Mouse (Mus musculus): ENCODE measurements around the gene Ccdc183. TPM values are rescaled to one million over a fixed set of nuclear protein-coding genes. Genes with fewer than 3 reads are reported as not detected.

The Ccdc183 gene
- polyA plus RNA-seq (2012; rRNA removed) = not detected in 2 replicates

GRCm38 (mm10) chr2:25617578-25617977 lies at the start of gene Ccdc183:
Gene Ccdc183, minus strand, starts transcription at chr2:25617678.

GRCm38 (mm10) chr2:25657652-25658051 lies 40.2 kb upstream of the Ccdc183 start, which contains the start of gene Lcn5:
Gene Lcn5, plus strand, starts transcription at chr2:25657952.

GRCm38 (mm10) chr2:25652902-25653301 lies 35.4 kb upstream of the Ccdc183 start, which contains the start of gene Lcn8:
Gene Lcn8, plus strand, starts transcription at chr2:25653120.

DNA sequence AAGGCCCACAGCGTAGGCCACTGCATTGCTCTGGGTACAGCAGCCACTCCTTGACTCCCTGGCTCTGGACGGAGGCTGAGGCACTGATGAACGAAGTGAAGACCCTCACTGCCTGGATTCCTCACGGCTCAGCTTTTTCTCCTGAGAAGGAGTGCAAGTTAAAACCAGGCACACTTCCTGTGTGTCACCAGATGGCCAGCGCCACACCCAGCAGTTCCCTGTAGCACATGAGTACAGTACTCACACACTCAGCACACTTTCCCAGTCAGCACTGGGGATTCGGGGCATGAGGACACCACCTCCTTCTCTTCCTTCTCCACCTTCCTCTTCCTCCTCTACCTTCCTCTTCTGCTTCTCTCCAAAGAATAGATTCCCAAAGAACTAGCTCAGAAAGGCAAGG lies 10.3 kb upstream of the Ccdc183 start, which contains the start of gene Fcna:
TSS of gene Fcna (minus strand) at position 220 of the 400 bp plus-strand sequence.

GRCm38 (mm10) chr2:25621229-25622200 lies 4.0 kb upstream of the Ccdc183 start, which contains the start of gene Tmem141:
Gene Tmem141, minus strand, starts transcription at chr2:25622005.

DNA sequence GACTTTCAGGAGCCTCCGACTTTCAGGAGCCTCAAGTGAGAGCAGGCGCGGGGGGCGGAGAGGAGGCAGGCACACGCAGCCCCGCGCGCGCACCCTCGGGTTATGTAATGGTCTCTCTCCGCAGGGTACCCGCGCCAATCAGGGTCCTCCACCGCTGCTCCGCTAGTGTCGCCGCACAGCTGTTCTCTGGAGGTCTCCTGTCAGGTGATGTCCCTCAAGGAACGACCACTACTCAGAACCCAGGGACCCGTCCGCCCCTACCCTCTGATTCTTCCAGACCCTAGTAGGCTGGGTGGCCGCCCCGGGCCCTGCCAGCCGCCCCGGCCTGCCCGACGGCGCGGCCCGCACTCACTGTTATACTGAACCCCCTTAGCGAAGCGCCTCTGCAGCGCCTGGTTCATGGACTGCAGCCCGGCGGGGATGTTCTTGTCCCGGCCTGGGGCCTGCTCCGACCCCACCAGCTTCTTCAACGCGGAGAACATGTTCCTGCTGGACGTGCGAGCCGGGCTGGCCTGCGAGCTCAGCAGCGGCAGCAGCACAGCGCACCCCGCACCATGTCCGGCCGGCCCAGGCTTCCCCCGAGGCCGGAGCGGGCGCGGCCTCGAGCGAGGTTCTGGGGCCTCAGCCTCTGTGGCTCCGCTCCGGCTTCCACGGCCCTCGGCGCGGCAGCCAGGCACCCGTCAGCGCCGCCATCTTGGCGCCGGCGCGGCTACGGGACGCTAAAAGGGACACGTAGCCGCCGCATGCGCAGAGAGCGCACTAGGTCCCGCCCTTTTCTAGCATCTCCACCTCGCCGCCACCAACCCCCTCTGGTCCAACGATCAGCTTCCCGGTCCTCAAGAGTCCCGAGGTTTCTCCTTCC lies 9.5 kb downstream of the Ccdc183 start, which contains the start of gene Rabl6:
TSS of gene Rabl6 (minus strand) at position 761 of the 862 bp plus-strand sequence.

GRCm38 (mm10) chr2:25581294-25581864 lies 36.1 kb downstream of the Ccdc183 start, which contains the start of gene Ajm1:
Gene Ajm1, minus strand, starts transcription at chr2:25581757.

GRCm38 (mm10) chr2:25574579-25575431 lies 42.7 kb downstream of the Ccdc183 start, which contains the start of the genes Mamdc4 and Phpt1:
Gene Mamdc4, minus strand, starts transcription at chr2:25574845.
Gene Phpt1, minus strand, starts transcription at chr2:25575224.

Other genes with a start within 250 kb of the Ccdc183 start
- gene Sapcd2, start 245.4 kb downstream of the Ccdc183 start, polyA plus RNA-seq (2012; rRNA removed) = 64.9 and 72.9 TPM in 2 replicates
- gene Entpd2, start 221.8 kb downstream of the Ccdc183 start, polyA plus RNA-seq (2012; rRNA removed) = 0.11 and 0.17 TPM in 2 replicates
- 146 and 170 TPM in 2 replicates for gene Npdc1, start 218.3 kb downstream of the Ccdc183 start, polyA plus RNA-seq (2012; rRNA removed)
- 0.06 and 0.31 TPM in 2 replicates for gene Fut7, start 194.4 kb downstream of the Ccdc183 start, polyA plus RNA-seq (2012; rRNA removed)
- gene Abca2, start 189.0 kb downstream of the Ccdc183 start, polyA plus RNA-seq (2012; rRNA removed) = 15.7 and 15.9 TPM in 2 replicates
- gene Clic3, start 160.8 kb downstream of the Ccdc183 start, polyA plus RNA-seq (2012; rRNA removed) = 0.16 and 0.36 TPM in 2 replicates
- gene Paxx, start 156.6 kb downstream of the Ccdc183 start, polyA plus RNA-seq (2012; rRNA removed) = 23.7 and 35.7 TPM in 2 replicates
- gene Ptgds, start 147.6 kb downstream of the Ccdc183 start, polyA plus RNA-seq (2012; rRNA removed) = 0.34 and 0.41 TPM in 2 replicates
- gene Lcn12, start 123.8 kb downstream of the Ccdc183 start, polyA plus RNA-seq (2012; rRNA removed) = not detected in 2 replicates
- 27.8 and 30.7 TPM in 2 replicates for gene Fbxw5, start 116.9 kb downstream of the Ccdc183 start, polyA plus RNA-seq (2012; rRNA removed)
- gene C8g, start 116.0 kb downstream of the Ccdc183 start, polyA plus RNA-seq (2012; rRNA removed) = 3.8 and 4.0 TPM in 2 replicates
- 16.0 and 18.2 TPM in 2 replicates for gene Traf2, start 70.7 kb downstream of the Ccdc183 start, polyA plus RNA-seq (2012; rRNA removed)
- gene Edf1, start 59.8 kb downstream of the Ccdc183 start, polyA plus RNA-seq (2012; rRNA removed) = 165 and 237 TPM in 2 replicates
- 8.2 and 8.8 TPM in 2 replicates for gene Mamdc4, start 42.8 kb downstream of the Ccdc183 start, polyA plus RNA-seq (2012; rRNA removed)
- 154 and 192 TPM in 2 replicates for gene Phpt1, start 42.5 kb downstream of the Ccdc183 start, polyA plus RNA-seq (2012; rRNA removed)
- gene Ajm1, start 35.9 kb downstream of the Ccdc183 start, polyA plus RNA-seq (2012; rRNA removed) = 1.2 and 1.4 TPM in 2 replicates
- 88.7 and 111 TPM in 2 replicates for gene Rabl6, start 9.2 kb downstream of the Ccdc183 start, polyA plus RNA-seq (2012; rRNA removed)
- 9.4 and 18.8 TPM in 2 replicates for gene Tmem141, start 4.3 kb upstream of the Ccdc183 start, polyA plus RNA-seq (2012; rRNA removed)
- gene Fcna, start 10.4 kb upstream of the Ccdc183 start, polyA plus RNA-seq (2012; rRNA removed) = 1.5 and 3.7 TPM in 2 replicates
- gene Lcn8, start 35.4 kb upstream of the Ccdc183 start, polyA plus RNA-seq (2012; rRNA removed) = not detected in 2 replicates
- gene Lcn5, start 40.3 kb upstream of the Ccdc183 start, polyA plus RNA-seq (2012; rRNA removed) = not detected in 2 replicates
- gene Lcn6, start 59.1 kb upstream of the Ccdc183 start, polyA plus RNA-seq (2012; rRNA removed) = not detected in 2 replicates
- gene Lcn10, start 65.0 kb upstream of the Ccdc183 start, polyA plus RNA-seq (2012; rRNA removed) = not detected in 2 replicates
- not detected in 2 replicates for gene Obp2a, start 82.4 kb upstream of the Ccdc183 start, polyA plus RNA-seq (2012; rRNA removed)
- gene Bmyc, start 89.1 kb upstream of the Ccdc183 start, polyA plus RNA-seq (2012; rRNA removed) = 37.1 and 43.2 TPM in 2 replicates
- gene Obp2b, start 119.3 kb upstream of the Ccdc183 start, polyA plus RNA-seq (2012; rRNA removed) = not detected in 2 replicates
- gene Lcn3, start 147.9 kb upstream of the Ccdc183 start, polyA plus RNA-seq (2012; rRNA removed) = not detected in 2 replicates
- not detected in 2 replicates for gene Lcn11, start 159.3 kb upstream of the Ccdc183 start, polyA plus RNA-seq (2012; rRNA removed)
- not detected in 2 replicates for gene Gm13539, start 164.6 kb upstream of the Ccdc183 start, polyA plus RNA-seq (2012; rRNA removed)
- not detected in 2 replicates for gene Glt6d1, start 198.2 kb upstream of the Ccdc183 start, polyA plus RNA-seq (2012; rRNA removed)
- not detected in 2 replicates for gene Lcn9, start 205.5 kb upstream of the Ccdc183 start, polyA plus RNA-seq (2012; rRNA removed)
- gene Sohlh1, start 229.6 kb upstream of the Ccdc183 start, polyA plus RNA-seq (2012; rRNA removed) = not detected in 2 replicates
- gene Kcnt1, start 246.1 kb upstream of the Ccdc183 start, polyA plus RNA-seq (2012; rRNA removed) = 3.7 and 5.5 TPM in 2 replicates

All from central nervous system, embryonic 11.5 days (tissue).